Mouse (Mus musculus) C2C12 (cell line): Measurements from ENCODE around the gene Crtc1. TPM values are rescaled to one million over a fixed set of nuclear protein-coding genes. Genes with fewer than 3 reads are reported as not detected.
A peak's percentile ranks its signal among the peaks of the same experiment; 100 is the strongest.

Experiments
- H3K27me3 ChIP-seq: one replicate; pipeline ENCODE4 v1.6.1; 2011; ENCODE audit not compliant: control insufficient read depth, insufficient read depth, insufficient read length
- H3K36me3 ChIP-seq: one replicate; pipeline ENCODE4 v1.6.1; 2011; ENCODE audit not compliant: control insufficient read depth, insufficient read depth
- H3K4me3 ChIP-seq: one replicate; pipeline ENCODE4 v1.5.1; 2011; ENCODE audit warnings: mild to moderate bottlenecking, control low read depth; ENCODE audit not compliant: poor library complexity, insufficient read depth, severe bottlenecking
- H3K79me2 ChIP-seq: one replicate; pipeline ENCODE4 v1.6.1; 2011; ENCODE audit not compliant: control insufficient read depth, insufficient read depth
- H3K79me3 ChIP-seq: one replicate; pipeline ENCODE4 v1.6.1; 2011; ENCODE audit warnings: low read depth, control low read depth
- H3ac ChIP-seq: one replicate; pipeline ENCODE3; 2011; ENCODE audit warnings: low read depth; ENCODE audit not compliant: control insufficient read depth, insufficient read length
- CEBPB ChIP-seq: IDR thresholded peaks from one replicate; pipeline ENCODE4 v1.6.1; 2011; ENCODE audit warnings: low read depth, mild to moderate bottlenecking, control low read depth, moderate library complexity
- CTCF ChIP-seq: IDR thresholded peaks from one replicate; pipeline ENCODE4 v1.5.1; 2011; ENCODE audit not compliant: control insufficient read depth, insufficient read depth, insufficient read length
- FOSL1 ChIP-seq: IDR thresholded peaks from one replicate; pipeline ENCODE4 v1.8.0; 2011; ENCODE audit warnings: mild to moderate bottlenecking, low read length; ENCODE audit not compliant: poor library complexity, insufficient read depth, severe bottlenecking
- MAX ChIP-seq: IDR thresholded peaks from one replicate; pipeline ENCODE4 v1.6.1; 2011; ENCODE audit warnings: mild to moderate bottlenecking, control low read depth
- MYOD1 ChIP-seq: IDR thresholded peaks from one replicate; pipeline ENCODE4 v1.6.1; 2011; ENCODE audit warnings: low read depth; ENCODE audit not compliant: control insufficient read depth, insufficient read length
- MYOG ChIP-seq: IDR thresholded peaks from one replicate; pipeline ENCODE4 v1.6.1; 2011; ENCODE audit not compliant: control insufficient read depth, insufficient read length; ENCODE audit errors: extremely low read depth
- USF1 ChIP-seq: IDR thresholded peaks from one replicate; pipeline ENCODE4 v1.6.1; 2011; ENCODE audit warnings: low read depth, mild to moderate bottlenecking, control low read depth, moderate library complexity
- polyA plus RNA-seq: library from polyadenylated mRNA; unstranded; fragments of >200 nt; fragmentation: generic; extraction: Trizol; gene quantifications from one replicate; pipeline ENCODE4 v1.2.1, GENCODE M21; 2012; ENCODE audit warnings: missing spikeins

Crtc1 gene
- polyA plus RNA-seq, 1 experiment: 11.7 TPM

DNA sequence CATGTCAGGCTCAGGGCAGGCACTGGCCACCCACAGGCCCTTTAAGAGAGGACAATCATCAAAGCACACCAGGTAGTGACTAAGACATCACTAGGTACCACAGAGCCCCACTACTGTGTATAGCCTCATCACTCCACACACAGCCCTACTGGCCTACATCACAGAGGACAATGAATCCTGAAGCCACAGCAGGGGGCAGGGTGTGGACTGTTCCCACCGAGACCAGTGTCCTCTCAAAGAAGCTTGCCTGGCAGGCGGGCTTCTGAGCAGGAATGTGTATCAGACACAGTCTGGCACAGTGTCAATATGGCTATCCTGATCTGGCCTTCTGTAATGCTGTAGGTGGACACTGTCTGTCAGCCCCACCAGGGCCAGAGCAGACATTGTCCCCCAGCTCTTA lies 30.6 kb upstream of the Crtc1 start:
- no peak overlapping the region for H3K4me3 ChIP-seq
- peaks cover 70% of the 10 kb centered on the region for H3K79me3 ChIP-seq
- H3K27me3 ChIP-seq: no peaks in the 10 kb centered on the region
- peaks cover 22% of the 10 kb centered on the region for H3K36me3 ChIP-seq
- H3ac ChIP-seq: no peak overlapping the region
- no peak for TF ChIP-seq USF1
- no peak for TF ChIP-seq CEBPB
- no peak for TF ChIP-seq MAX
- no peak for TF ChIP-seq FOSL1
- TF ChIP-seq CTCF: no peak
- TF ChIP-seq MYOD1: no peak
- no peak for TF ChIP-seq MYOG
- peaks cover 96% of the 10 kb centered on the region for H3K79me2 ChIP-seq

GRCm38 (mm10) chr8:70469295-70469916 lies 30.0 kb upstream of the Crtc1 start:
- Histone ChIP-seq H3K36me3 (peaks cover 21% of the 10 kb centered on the region), H3K79me2 (peaks cover 96% of the 10 kb centered on the region), H3K27me3 (no peaks in the 10 kb centered on the region), H3K4me3 (no peak overlapping the region), H3K79me3 (peaks cover 67% of the 10 kb centered on the region), H3ac (no peak overlapping the region)
- peak; percentile 17 for TF ChIP-seq USF1
- no peak for TF ChIP-seq FOSL1

GRCm38 (mm10) chr8:70468733-70469132 lies 29.4 kb upstream of the Crtc1 start:
- no peak overlapping the region for H3ac ChIP-seq
- peaks cover 97% of the 10 kb centered on the region for H3K79me2 ChIP-seq
- no peaks in the 10 kb centered on the region for H3K27me3 ChIP-seq
- H3K4me3 ChIP-seq: no peak overlapping the region
- TF ChIP-seq MYOG: no peak
- no peak for TF ChIP-seq CTCF
- TF ChIP-seq USF1: no peak
- no peak for TF ChIP-seq FOSL1
- no peak for TF ChIP-seq MYOD1
- TF ChIP-seq CEBPB: no peak
- H3K36me3 ChIP-seq: peaks cover 24% of the 10 kb centered on the region
- peaks cover 66% of the 10 kb centered on the region for H3K79me3 ChIP-seq

- no peak for TF ChIP-seq CEBPB
- TF ChIP-seq MYOD1: no peak
- TF ChIP-seq USF1: no peak
- no peak for TF ChIP-seq MAX
- no peak for TF ChIP-seq FOSL1
- no peak for TF ChIP-seq MYOG
- TF ChIP-seq CTCF: no peak
- Histone ChIP-seq H3K36me3 (peaks cover 25% of the 10 kb centered on the region), H3ac (no peak overlapping the region), H3K27me3 (no peaks in the 10 kb centered on the region), H3K4me3 (no peak overlapping the region), H3K79me3 (peaks cover 58% of the 10 kb centered on the region), H3K79me2 (peaks cover 97% of the 10 kb centered on the region)
Measured at GRCm38 (mm10) chr8:70467907-70468306, 28.5 kb upstream of the Crtc1 start.

- Histone ChIP-seq H3K27me3 (no peaks in the 10 kb centered on the region), H3K4me3 (no peak overlapping the region), H3K36me3 (peaks cover 20% of the 10 kb centered on the region), H3K79me3 (peaks cover 52% of the 10 kb centered on the region), H3K79me2 (peaks cover 92% of the 10 kb centered on the region), H3ac (no peak overlapping the region)
- no peak for TF ChIP-seq MAX
- TF ChIP-seq MYOD1: peak; percentile 74
- TF ChIP-seq MYOG: no peak
- TF ChIP-seq CEBPB: no peak
- no peak for TF ChIP-seq FOSL1
- TF ChIP-seq USF1: no peak
Measured at GRCm38 (mm10) chr8:70467229-70467725, 27.9 kb upstream of the Crtc1 start.

DNA sequence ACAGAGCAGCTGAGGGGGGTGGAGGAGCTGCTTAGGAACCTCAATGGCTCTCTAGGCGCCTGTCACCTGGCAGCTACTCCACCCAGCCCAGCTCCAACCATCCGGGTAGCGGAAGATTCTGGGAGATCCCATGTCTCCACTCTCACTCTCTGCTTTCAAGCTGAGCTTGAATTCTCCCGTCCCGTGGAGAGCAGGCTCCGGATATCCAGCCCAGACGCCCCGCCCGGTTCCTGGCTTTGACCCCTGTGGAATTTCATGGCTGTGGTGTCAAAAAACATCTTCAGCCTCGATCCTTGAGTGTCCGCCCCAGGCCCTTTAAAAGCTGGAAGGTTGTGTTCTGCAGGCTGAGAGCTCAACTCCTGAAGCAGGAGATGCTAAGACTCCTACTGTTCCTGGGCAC lies 27.4 kb upstream of the Crtc1 start:
- no peak for TF ChIP-seq CTCF
- no peak for TF ChIP-seq MYOG
- TF ChIP-seq USF1: no peak
- no peak for TF ChIP-seq MAX
- TF ChIP-seq MYOD1: no peak
- TF ChIP-seq CEBPB: no peak
- TF ChIP-seq FOSL1: no peak
- Histone ChIP-seq H3K79me3 (peaks cover 47% of the 10 kb centered on the region), H3K27me3 (no peaks in the 10 kb centered on the region), H3K79me2 (peaks cover 87% of the 10 kb centered on the region), H3ac (peak overlapping the region; percentile 14), H3K36me3 (peaks cover 19% of the 10 kb centered on the region), H3K4me3 (no peak overlapping the region)
